Mouse (Mus musculus): ENCODE measurements around the gene Prss16.

DNA sequence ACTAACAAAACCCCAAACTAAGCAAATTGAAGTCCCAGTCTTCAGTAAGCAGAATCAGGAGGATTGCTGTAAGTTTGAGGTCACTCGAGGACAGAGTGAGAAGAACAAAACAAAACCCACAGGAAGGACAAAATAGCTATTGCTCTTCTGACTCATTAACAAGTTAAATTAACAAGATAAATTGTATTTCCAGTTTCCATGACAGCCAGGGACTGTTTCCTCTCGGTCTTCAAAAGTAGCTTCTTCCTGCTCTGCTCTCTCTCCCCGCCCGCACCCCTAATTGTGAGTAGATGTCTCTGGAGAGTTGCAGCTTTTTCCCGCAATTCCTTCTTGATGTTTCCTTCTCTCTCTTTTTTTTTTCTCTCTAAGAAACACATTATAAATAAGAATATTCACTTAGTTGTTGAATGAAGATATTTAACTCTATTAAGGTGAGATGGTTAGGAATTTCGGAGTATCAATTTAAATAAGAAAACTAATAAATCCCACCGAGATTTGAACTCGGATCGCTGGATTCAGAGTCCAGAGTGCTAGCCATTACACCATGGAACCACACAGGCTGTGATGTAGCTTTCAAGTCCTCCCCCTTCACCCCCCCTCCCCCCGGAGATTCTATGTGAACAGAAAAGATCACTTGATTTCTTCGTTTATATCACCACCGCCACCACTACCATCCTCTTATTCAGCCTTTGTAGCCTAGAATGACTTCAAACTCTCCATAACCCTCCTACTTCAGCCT lies 13.3 kb downstream of the Prss16 start:
- TF ChIP-seq CTCF (IDR thresholded peaks at IDR 0.05; ENCODE audit: borderline replicate concordance, extremely low read depth, insufficient read depth, insufficient read length) (no peak), POLR2A (IDR thresholded peaks at IDR 0.05; ENCODE audit: borderline replicate concordance, extremely low read depth, insufficient read depth, insufficient read length, poor library complexity, severe bottlenecking) (no peak)

Measured in brain, embryonic 14.5 days (tissue).